Mouse (Mus musculus): ENCODE data around the gene Rasgrp4. TPM values are rescaled to one million over a fixed set of nuclear protein-coding genes. Genes with fewer than 3 reads are reported as not detected.

Rasgrp4 gene
- total and polyA plus RNA-seq, 3 experiments: 0.26 to 3.2 (median 1.4) TPM

- Histone ChIP-seq H3K79me2 (replicated peaks; ENCODE audit: control insufficient read depth, extremely low read depth, insufficient read depth, poor library complexity, severe bottlenecking) (no peaks in the 10 kb centered on the region), H3K36me3 (replicated peaks in 1 of 2; ENCODE audit: control insufficient read depth in 1 of 2, insufficient read depth in 1 of 2, low read length in 1 of 2) (no peaks in the 10 kb centered on the region), H3K9me3 (replicated peaks; ENCODE audit: low read length) (no peaks in the 10 kb centered on the region), H3K9ac (ENCODE audit: insufficient read depth, low read depth) (no peak overlapping the region), H3K27ac (ENCODE audit: insufficient read depth, low read depth) (no peak overlapping the region), H3K27me3 (replicated peaks) (peaks cover 3% of the 10 kb centered on the region), H3K4me1 (ENCODE audit: control insufficient read depth in 1 of 2, insufficient read depth in 2 of 2) (peaks cover 0 to 30% of the 10 kb centered on the region in 2 experiments; a peak in 2 of 4 replicates), H3K4me2 (ENCODE audit: insufficient read depth, low read depth, poor library complexity, severe bottlenecking) (no peak overlapping the region), H3K4me3 (replicated peaks in 1 of 3; ENCODE audit: low read depth in 2 of 3, low read length in 2 of 3, poor library complexity in 1 of 3) (no peak overlapping the region)
- DNase-seq (ENCODE audit: extremely low read depth): no peak
- dilution Hi-C loops (cut with MboI; ENCODE audit: extremely low pct_ligation_motif_present, extremely low pct_unique_long_range_greater_than_20kb, low sequenced_read_pairs): no loop called here
- in situ Hi-C loops (cut with MboI; ENCODE audit: low pct_ligation_motif_present, low pct_unique_long_range_greater_than_20kb, low sequenced_read_pairs): no loop called here
- TF ChIP-seq MAFK (IDR thresholded peaks at IDR 0.05; ENCODE audit: insufficient replicate concordance, low read length): peak; percentile 83
- no peak for TF ChIP-seq NRF1 (IDR thresholded peaks at IDR 0.05; ENCODE audit: low read depth, low read length)
Measured at GRCm38 (mm10) chr7:29123531-29124358, 10.9 kb upstream of the Rasgrp4 start.

DNA sequence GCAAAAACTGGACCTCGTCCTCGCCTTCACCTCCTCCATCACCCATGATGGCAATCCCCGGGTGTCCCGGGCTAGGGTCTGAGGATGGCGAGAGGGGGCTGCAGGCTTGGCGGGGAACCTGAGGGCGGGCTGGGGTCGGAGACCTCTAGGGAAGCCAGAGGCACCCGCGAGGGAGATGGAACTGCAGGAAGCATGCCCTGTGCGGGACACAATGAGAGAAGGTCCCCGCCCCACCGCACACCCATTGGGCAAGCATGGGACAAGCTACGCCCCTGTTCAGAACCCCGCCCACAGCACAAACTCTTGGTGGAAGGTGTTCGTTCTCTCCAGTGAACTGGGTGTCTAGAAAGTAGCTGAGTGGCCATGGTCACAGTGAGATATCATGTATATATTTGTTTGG is 9.7 kb upstream of the Rasgrp4 start, which contains the start of gene Ryr1:
Gene Ryr1 (minus strand): TSS at position 210 of the 400 bp plus-strand sequence.
- Histone ChIP-seq H3K27ac (ENCODE audit: insufficient read depth, low read depth) (no peak within 1 kb of the TSS), H3K27me3 (replicated peaks) (peaks cover 3% of the 10 kb centered on the region), H3K4me1 (ENCODE audit: control insufficient read depth in 1 of 2, insufficient read depth in 2 of 2) (peaks cover 0 to 32% of the 10 kb centered on the region in 2 experiments; a peak in 2 of 4 replicates), H3K4me2 (ENCODE audit: insufficient read depth, low read depth, poor library complexity, severe bottlenecking) (peak within 1 kb of the TSS; percentile 90), H3K36me3 (replicated peaks in 1 of 2; ENCODE audit: control insufficient read depth in 1 of 2, insufficient read depth in 1 of 2, low read length in 1 of 2) (no peaks in the 10 kb centered on the region), H3K9ac (ENCODE audit: insufficient read depth, low read depth) (0 out of 2 replicates have a peak within 1 kb of the TSS, but pooled peaks have one; percentile 16), H3K4me3 (replicated peaks in 1 of 3; ENCODE audit: low read depth in 2 of 3, low read length in 2 of 3, poor library complexity in 1 of 3) (peak within 1 kb of the TSS in 1 of 3 experiments; percentile 3), H3K9me3 (replicated peaks; ENCODE audit: low read length) (no peaks in the 10 kb centered on the region), H3K79me2 (replicated peaks; ENCODE audit: control insufficient read depth, extremely low read depth, insufficient read depth, poor library complexity, severe bottlenecking) (no peaks in the 10 kb centered on the region)
- in situ Hi-C loops (cut with MboI; ENCODE audit: low pct_ligation_motif_present, low pct_unique_long_range_greater_than_20kb, low sequenced_read_pairs) (no loop called here), dilution Hi-C loops (cut with MboI; ENCODE audit: extremely low pct_ligation_motif_present, extremely low pct_unique_long_range_greater_than_20kb, low sequenced_read_pairs) (no loop called here)
- peak; percentile 60 for DNase-seq (ENCODE audit: extremely low read depth)
- peak; percentile 28; the same call in 1 of the 2 replicates for TF ChIP-seq POLR2A (IDR thresholded peaks at IDR 0.05; ENCODE audit: low read depth, low read length)
- no peak for TF ChIP-seq TBP (conservative IDR thresholded peaks at IDR 0.05; ENCODE audit: low read depth, low read length)

DNA sequence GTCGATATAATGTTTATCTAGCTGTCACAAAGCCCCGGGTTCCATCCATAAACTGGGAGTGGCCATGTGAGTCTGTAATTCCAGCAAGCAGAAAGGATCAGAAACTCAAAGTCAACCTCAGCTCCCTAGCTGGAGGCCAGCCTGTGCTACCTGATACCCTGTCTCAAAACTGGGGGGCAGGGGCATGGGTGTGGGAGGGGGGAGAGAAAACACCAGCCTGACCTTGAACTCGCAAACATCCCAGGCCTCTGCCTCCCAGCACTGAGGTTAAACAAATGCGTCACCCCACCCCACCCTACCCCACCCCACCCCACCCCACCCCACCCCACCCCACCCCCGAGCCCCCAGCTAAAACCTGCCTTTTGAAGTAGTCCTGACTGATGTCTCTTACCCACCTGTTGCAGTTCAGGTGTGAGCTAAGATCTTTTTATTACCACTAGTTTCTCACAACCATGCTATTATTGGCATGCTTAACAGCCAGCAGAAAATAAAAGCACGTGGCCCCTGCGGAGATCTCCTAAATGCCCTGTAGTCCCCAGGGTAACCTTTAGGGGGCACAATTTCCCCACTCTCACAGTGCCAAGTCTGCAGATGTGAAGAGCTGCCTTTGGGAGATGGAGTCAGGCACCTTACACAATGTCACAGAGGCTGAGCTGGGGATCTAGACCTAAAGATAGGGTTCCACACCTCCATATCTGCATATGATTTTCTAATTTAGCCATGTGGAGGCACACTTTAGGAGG is 8.3 kb upstream of the Rasgrp4 start:
- dilution Hi-C loops (cut with MboI; ENCODE audit: extremely low pct_ligation_motif_present, extremely low pct_unique_long_range_greater_than_20kb, low sequenced_read_pairs): no loop called here
- no peaks in the 10 kb centered on the region for H3K79me2 ChIP-seq (replicated peaks; ENCODE audit: control insufficient read depth, extremely low read depth, insufficient read depth, poor library complexity, severe bottlenecking)
- no peak overlapping the region for H3K9ac ChIP-seq (ENCODE audit: insufficient read depth, low read depth)
- peaks cover 3% of the 10 kb centered on the region for H3K27me3 ChIP-seq (replicated peaks)
- DNase-seq (ENCODE audit: extremely low read depth): peak; percentile 88
- in situ Hi-C loops (cut with MboI; ENCODE audit: low pct_ligation_motif_present, low pct_unique_long_range_greater_than_20kb, low sequenced_read_pairs): no loop called here
- no peaks in the 10 kb centered on the region for H3K36me3 ChIP-seq (replicated peaks in 1 of 2; ENCODE audit: control insufficient read depth in 1 of 2, insufficient read depth in 1 of 2, low read length in 1 of 2)
- no peak overlapping the region for H3K27ac ChIP-seq (ENCODE audit: insufficient read depth, low read depth)
- H3K9me3 ChIP-seq (replicated peaks; ENCODE audit: low read length): no peaks in the 10 kb centered on the region
- H3K4me3 ChIP-seq (replicated peaks in 1 of 3; ENCODE audit: low read depth in 2 of 3, low read length in 2 of 3, poor library complexity in 1 of 3): no peak overlapping the region
- peaks cover 0 to 32% of the 10 kb centered on the region in 2 experiments; a peak in 2 of 4 replicates for H3K4me1 ChIP-seq (ENCODE audit: control insufficient read depth in 1 of 2, insufficient read depth in 2 of 2)
- no peak overlapping the region for H3K4me2 ChIP-seq (ENCODE audit: insufficient read depth, low read depth, poor library complexity, severe bottlenecking)
- peak; percentile 71 for TF ChIP-seq BHLHE40 (IDR thresholded peaks at IDR 0.05; ENCODE audit: low read depth, low read length)
- TF ChIP-seq MYC (IDR thresholded peaks at IDR 0.05; ENCODE audit: low read depth, low read length): peak; percentile 99
- TF ChIP-seq UBTF (IDR thresholded peaks at IDR 0.05; ENCODE audit: low read depth, low read length): no peak
- TF ChIP-seq MAX (IDR thresholded peaks at IDR 0.05; ENCODE audit: low read length): peak; percentile 99
- TF ChIP-seq NRF1 (IDR thresholded peaks at IDR 0.05; ENCODE audit: low read depth, low read length): no peak
- TF ChIP-seq GABPA (IDR thresholded peaks at IDR 0.05; ENCODE audit: insufficient replicate concordance, low read depth, low read length): no peak
- TF ChIP-seq JUND (conservative IDR thresholded peaks at IDR 0.05; ENCODE audit: low read depth, low read length): no peak
- TF ChIP-seq MAFK (IDR thresholded peaks at IDR 0.05; ENCODE audit: insufficient replicate concordance, low read length): no peak
- peak; percentile 96 for TF ChIP-seq MXI1 (IDR thresholded peaks at IDR 0.05; ENCODE audit: low read depth, low read length)
- TF ChIP-seq E2F4 (IDR thresholded peaks at IDR 0.05; ENCODE audit: insufficient replicate concordance, low read depth, low read length): no peak
- TF ChIP-seq RAD21 (IDR thresholded peaks at IDR 0.05; ENCODE audit: low read depth, low read length): peak; percentile 94
- no peak for TF ChIP-seq ZNF384 (IDR thresholded peaks at IDR 0.05; ENCODE audit: low read depth, low read length)
- TF ChIP-seq NELFE (IDR thresholded peaks at IDR 0.05; ENCODE audit: low read depth, low read length): no peak
- 0 out of 2 replicates have a peak, but pooled peaks have one; percentile 10 for TF ChIP-seq TCF12 (IDR thresholded peaks at IDR 0.05; ENCODE audit: low read depth, low read length)
- no peak for TF ChIP-seq CHD2 (IDR thresholded peaks at IDR 0.05; ENCODE audit: low read length)
- 0 out of 2 replicates have a peak, but pooled peaks have one; percentile 31 for TF ChIP-seq MAZ (IDR thresholded peaks at IDR 0.05; ENCODE audit: low read depth, low read length)
- TF ChIP-seq MEF2A (IDR thresholded peaks at IDR 0.05; ENCODE audit: borderline replicate concordance, low read depth, low read length): peak; percentile 39; the same call in 1 of the 2 replicates
- peak; percentile 88 for TF ChIP-seq SIN3A (IDR thresholded peaks at IDR 0.05; ENCODE audit: low read length)
- peak; percentile 58 for TF ChIP-seq USF2 (conservative IDR thresholded peaks at IDR 0.05; ENCODE audit: low read depth, low read length)
- TF ChIP-seq CTCF (conservative IDR thresholded peaks at IDR 0.05 in 1 of 2, IDR thresholded peaks at IDR 0.05 in 1 of 2; ENCODE audit: low read depth in 2 of 2, low read length in 2 of 2): peak; percentile 92 to 93
